Mouse (Mus musculus) fibroblast of lung, adult 2 months (primary cell): Measurements from ENCODE around the gene Smim27.
"Not testable (repeated sequence)": the region's sequence is repeated elsewhere in the genome, so short reads cannot be mapped to it uniquely, and the experiment has no call there.

Experiments
- DNase-seq: peaks from one replicate; pipeline ENCODE4 v3.0.0-alpha.2; 2011; ENCODE audit warnings: low read depth

The Smim27 gene

DNA sequence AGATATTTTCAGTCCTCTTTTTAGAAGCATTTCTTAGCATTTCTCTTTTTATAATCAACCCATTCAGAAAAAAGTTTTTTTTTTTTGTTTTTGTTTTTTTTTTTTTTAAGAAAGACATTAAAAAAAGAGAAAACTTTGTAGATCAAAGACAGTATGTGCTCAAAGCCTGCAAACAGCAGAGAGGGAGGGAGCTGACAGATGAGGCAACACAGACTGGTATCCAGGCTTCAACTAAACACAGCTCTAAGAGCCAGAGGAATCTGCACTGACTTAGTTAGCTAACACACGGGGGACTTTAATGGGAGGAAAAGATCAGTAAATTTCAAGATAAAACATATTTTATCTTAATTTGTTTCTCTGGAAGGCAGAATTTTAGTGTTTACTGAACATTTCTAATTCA, 5.1 kb upstream of the Smim27 start:
- DNase-seq: no peak

- no peak for DNase-seq
Measured at GRCm38 (mm10) chr4:40267681-40268080, 1.7 kb upstream of the Smim27 start.

GRCm38 (mm10) chr4:40268204-40268813, 1.1 kb upstream of the Smim27 start:
- peak; percentile 51 for DNase-seq

DNA sequence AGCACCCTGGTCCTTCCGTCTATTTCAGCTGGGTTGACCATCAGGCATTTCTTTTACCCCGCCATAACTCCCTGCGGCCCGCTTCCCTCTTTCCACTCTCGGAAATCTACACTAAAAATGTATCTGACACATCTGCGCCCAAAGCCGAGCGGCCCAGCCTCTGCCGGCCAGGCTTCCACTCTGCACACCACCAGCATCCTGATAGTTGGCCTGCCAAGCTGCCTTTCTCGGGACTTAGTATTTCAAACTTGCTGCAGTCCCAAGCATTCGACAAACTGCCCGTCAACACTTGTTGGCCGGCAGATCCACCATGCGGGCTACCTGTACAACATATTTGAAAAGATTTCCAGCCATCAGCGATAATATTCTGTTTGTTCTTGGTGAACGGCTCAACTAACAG, 544 bp upstream of the Smim27 start:
- no peak for DNase-seq

DNA sequence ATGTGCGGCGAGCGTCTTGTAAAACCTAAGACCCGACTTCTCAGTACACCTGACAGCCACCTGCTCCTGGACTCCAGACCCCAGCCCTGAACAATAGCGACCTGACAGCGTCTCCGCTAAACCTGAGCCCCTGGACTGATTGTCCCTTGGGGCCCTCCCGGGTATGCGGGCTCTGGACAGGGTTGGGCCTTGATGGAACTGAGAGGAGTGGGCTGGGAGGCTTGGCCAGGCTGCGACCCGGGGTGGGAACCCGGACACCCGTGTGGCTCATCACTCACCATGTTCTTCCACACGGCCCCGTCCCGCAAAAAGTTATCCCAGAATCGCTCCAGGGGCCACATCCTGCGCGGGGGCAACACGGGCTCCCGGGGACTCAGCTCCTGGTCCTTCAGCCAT, 9.5 kb downstream of the Smim27 start:
- no peak for DNase-seq

- DNase-seq: peak; percentile 91
Measured at GRCm38 (mm10) chr4:40279276-40279900, 10.0 kb downstream of the Smim27 start, which contains the start of gene Ndufb6. TSS of gene Ndufb6 (minus strand) at chr4:40279421.

GRCm38 (mm10) chr4:40285582-40285981, 16.2 kb downstream of the Smim27 start:
- DNase-seq: no peak

GRCm38 (mm10) chr4:40287415-40287814, 18.0 kb downstream of the Smim27 start:
- DNase-seq: no peak

GRCm38 (mm10) chr4:40289046-40289445, 19.7 kb downstream of the Smim27 start:
- no peak for DNase-seq

DNA sequence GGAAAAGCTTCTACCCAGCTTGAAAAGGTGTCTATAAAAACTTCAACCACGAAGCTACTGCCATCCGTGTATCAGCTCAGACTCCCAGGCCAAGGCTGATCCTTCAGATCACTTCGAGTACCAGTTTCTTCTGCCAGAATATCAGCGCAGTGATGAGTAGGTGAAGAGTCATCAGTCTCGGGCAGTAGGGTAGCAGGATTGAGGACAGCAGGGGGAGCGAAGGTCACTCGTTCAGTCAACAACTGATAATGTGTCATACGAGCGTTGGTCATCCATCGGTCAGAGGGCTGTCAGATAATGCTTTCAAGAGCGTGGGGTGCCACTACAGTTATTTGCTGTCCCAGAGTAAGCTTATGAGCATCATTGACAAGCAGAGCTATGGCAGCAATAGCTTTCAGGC, 22.1 kb downstream of the Smim27 start:
- not testable (repeated sequence) for DNase-seq

GRCm38 (mm10) chr4:40299169-40299568, 29.8 kb downstream of the Smim27 start:
- DNase-seq: no peak

GRCm38 (mm10) chr4:40301076-40301789, 31.9 kb downstream of the Smim27 start:
- DNase-seq: peak; percentile 30

DNA sequence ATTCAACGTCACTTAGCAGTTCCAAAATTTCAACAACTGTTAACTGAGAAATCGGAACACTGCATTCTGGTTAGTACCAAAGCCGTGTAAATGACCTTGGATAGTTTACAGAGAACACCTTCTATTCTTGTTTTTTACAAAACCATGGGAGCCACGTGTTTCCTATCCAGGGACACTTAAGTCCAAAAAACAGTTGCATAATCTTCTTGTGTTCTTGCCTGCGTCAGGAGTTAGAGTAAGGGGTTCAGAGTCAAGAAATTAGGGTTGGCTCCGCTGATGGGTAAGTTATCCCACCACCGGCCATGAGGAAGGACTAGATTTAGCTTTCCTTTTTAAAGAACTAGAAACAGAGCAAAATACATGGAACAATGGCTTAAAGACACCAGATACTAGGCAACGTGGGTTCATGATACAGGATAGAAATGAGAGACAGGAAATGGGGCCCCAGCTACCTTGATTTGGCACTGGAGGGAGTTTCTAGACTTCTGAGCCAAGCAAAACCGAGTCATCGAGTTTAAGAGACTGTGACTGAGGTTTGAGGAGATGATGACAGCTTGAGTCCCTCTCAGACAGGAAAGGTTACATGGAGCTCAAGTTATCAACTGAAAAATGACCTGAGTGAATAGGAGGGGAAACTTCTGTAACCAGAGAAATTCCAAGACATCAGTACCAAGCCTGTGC, 33.2 kb downstream of the Smim27 start:
- DNase-seq: no peak

- no peak for DNase-seq
Measured at GRCm38 (mm10) chr4:40309682-40310081, 40.3 kb downstream of the Smim27 start.

DNA sequence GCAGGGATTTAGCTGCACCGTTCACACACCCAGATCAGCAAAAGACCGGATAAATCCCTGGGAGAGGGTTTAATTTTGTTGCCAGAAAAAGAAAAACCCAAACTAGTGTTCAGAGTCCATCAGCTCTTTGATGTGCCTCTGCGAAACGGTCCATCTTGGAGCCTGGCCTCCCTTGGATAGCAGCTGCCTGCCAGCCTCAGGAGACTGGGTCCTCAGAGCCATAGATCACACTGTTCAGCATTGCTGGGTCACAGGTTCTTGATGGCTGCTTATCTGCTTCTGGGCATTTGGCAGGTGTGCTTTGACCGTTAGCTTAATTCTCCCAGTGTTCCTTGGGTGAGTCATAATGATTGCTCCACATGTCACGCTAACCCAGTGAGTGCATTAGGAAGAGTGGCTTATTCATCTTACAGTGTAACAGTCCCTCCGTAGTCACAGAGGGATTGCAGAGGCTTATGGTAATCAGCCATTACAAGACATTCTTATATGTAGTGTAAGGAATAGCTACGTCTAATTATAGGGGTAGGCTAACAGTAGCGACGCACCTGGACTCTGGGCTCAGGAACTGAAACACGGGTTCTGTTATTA, 41.5 kb downstream of the Smim27 start:
- DNase-seq: no peak

DNA sequence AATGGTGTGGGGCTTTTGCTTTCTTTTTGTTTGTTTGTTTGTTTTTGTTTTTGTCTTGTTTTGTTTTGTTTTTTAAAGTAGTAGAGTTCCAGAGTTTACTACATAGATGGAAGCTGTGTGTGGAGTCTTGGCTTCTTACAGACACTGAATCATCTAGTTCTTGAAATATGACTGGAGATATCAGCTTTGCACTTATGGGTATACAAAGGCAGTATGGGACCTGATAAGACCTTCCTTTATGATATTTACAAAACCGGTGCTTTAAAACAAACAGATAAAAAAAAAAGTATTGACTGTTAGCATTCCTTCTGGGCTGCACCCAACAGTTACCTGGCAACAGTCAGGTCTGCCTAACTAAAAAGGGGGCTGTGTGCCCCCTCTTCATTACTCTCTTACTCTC, 42.8 kb downstream of the Smim27 start:
- DNase-seq: no peak

- DNase-seq: no peak
Measured at GRCm38 (mm10) chr4:40313026-40313425, 43.6 kb downstream of the Smim27 start.

DNA sequence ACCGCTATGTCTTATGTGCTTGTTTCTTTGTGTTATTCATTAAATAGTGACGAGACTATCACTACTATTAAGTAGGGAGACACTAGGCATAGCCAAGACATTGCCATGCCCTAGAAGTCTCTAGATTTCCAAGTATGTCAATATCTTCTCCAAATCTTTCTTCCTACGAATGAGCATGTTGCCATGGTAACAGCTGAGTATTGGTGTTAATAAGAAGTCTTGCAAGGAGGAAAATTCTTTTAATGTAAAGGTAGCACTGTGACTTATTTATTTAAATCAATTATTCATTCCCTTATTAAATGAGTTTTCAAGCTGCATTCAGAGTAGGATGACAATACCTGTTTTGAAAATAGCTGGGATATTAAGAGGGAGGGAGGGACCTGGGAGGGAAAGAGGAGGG, 48.0 kb downstream of the Smim27 start:
- DNase-seq: no peak
